Mouse (Mus musculus) embryonic fibroblast, embryonic 13.5 days (primary cell): ENCODE measurements around the gene Fam102a.
A peak's percentile ranks its signal among the peaks of the same experiment; 100 is the strongest.

Experiments used
- CTCF ChIP-seq: IDR thresholded peaks from 2 replicates; pipeline ENCODE4 v1.5.1; 2011; ENCODE audit warnings: mild to moderate bottlenecking, control low read depth, low read length, moderate library complexity, borderline replicate concordance; ENCODE audit not compliant: insufficient read depth
- POLR2A ChIP-seq: IDR thresholded peaks from 2 replicates; pipeline ENCODE4 v1.6.1; 2011; ENCODE audit warnings: low read depth, mild to moderate bottlenecking, control low read depth, low read length, moderate library complexity

DNA sequence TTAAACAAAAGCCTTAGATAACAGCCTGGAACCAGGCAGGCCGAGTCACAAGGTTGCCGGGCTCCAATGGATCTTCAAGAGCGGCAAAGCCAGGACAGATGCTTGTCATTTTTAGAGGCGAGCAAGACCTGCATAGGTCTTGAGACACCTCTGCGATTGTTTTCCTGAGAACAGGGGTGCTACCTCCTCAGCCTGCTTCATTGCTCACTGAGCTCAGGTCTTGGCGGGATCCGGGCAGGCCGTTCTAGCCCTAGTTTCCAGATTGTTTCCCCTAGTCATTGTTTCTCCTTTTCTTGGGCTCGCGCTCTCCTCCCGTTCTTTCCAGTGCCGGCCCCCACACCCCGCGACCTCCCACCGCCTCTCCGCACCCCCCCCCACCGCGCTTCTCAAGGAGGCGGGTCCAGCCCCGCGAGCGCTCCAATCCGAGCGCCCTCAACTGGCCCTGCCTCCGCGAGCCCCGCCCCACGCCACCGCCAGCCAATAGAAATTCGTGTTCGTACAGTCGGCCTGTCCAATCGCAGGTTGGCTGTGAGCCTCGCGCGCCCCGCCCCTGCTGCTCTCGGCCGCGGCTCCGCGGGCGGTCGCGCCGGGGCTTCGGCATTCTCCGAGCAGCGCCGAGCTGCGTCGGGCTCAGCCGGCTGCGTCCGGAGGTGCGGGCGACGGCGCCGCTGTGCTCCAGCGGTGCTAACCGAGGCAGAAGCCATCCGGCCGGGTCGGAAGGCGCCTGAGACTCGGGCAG lies at the start of gene Fam102a:
- no peak for TF ChIP-seq CTCF
- TF ChIP-seq POLR2A: peak; percentile 91
